ENCODE assay signal across 21 mouse cellular contexts in the genomic region with DNA sequence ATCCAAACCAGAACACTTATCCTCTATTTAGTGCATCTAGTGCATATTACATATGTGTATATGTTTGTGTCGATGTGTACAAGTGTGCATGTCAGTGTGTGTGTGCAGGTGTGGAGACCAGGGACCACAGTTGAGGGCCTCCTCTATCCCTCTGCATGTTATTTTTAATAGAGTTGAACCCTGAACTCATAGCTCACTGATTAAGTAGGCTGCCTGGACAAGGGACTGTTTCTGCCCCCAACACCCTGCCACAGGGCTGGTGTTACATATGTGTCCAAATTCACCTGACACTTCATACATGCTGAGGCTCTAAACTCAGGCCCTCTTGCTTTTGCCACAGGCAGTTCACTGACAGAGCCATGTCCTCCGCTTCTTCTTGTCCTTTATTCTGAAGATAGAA.
"Had no signal": no experiment of that assay in that cellular context is flagged by ENCODE, and none has a peak within 500 bp of the region (broad histone marks: within the 10 kb centered on the region; RNA-seq: fewer than 3 reads in every experiment).

No protein-coding gene starts in this region.

- H3K9me3 ChIP-seq: liver, embryonic 12.5 days; liver, embryonic 15.5 days; lung, embryonic 15.5 days; neural tube, embryonic 12.5 days; neural tube, embryonic 15.5 days had no signal

- H3K4me1 ChIP-seq: liver, embryonic 12.5 days; liver, embryonic 15.5 days; lung, embryonic 15.5 days; megakaryocyte, embryonic 14.5 days; neural tube, embryonic 12.5 days; neural tube, embryonic 15.5 days had no signal

- H3K27ac ChIP-seq: left cerebral cortex, adult 2 months; liver, embryonic 12.5 days; liver, embryonic 15.5 days; lung, embryonic 15.5 days; neural tube, embryonic 12.5 days; neural tube, embryonic 15.5 days; stomach, postnatal 0 days had no signal

- H3K9ac ChIP-seq: liver, embryonic 12.5 days; liver, embryonic 15.5 days; lung, embryonic 15.5 days; neural tube, embryonic 12.5 days; neural tube, embryonic 15.5 days had no signal

- H3K4me3 ChIP-seq: left cerebral cortex, adult 2 months; liver, embryonic 12.5 days; liver, embryonic 15.5 days; lung, embryonic 15.5 days; megakaryocyte, embryonic 14.5 days; neural tube, embryonic 12.5 days; neural tube, embryonic 15.5 days had no signal

- H3K36me3 ChIP-seq: liver, embryonic 12.5 days; liver, embryonic 15.5 days; lung, embryonic 15.5 days; neural tube, embryonic 15.5 days had no signal

- ATAC-seq: intestine, postnatal 0 days; liver, embryonic 12.5 days had no signal

- H3K4me2 ChIP-seq: liver, embryonic 12.5 days; liver, embryonic 15.5 days; lung, embryonic 15.5 days; midbrain, embryonic 11.5 days; neural tube, embryonic 12.5 days; neural tube, embryonic 15.5 days had no signal

- DNase-seq: layer of hippocampus, postnatal 36 days; lung, adult 18-20 months; lung, postnatal 10 days; lung, postnatal 36 days; midbrain, embryonic 14.5 days; right cerebral cortex, adult 18-20 months; right cerebral cortex, postnatal 14 days; right cerebral cortex, postnatal 4 days; thymus, adult 2 months; thymus, postnatal 14 days; thymus, postnatal 4 days had no signal

- H3K27me3 ChIP-seq: liver, embryonic 12.5 days; liver, embryonic 15.5 days; lung, embryonic 15.5 days; megakaryocyte, embryonic 14.5 days; neural tube, embryonic 12.5 days; neural tube, embryonic 15.5 days had no signal
